Mouse (Mus musculus) cortical plate, adult 2 months (tissue): Measurements from ENCODE around the gene Mapk10.

Source experiments
- CTCF ChIP-seq: fragments of 200-500 bp; IDR thresholded peaks from 2 replicates; pipeline ENCODE4 v1.5.1; 2011; ENCODE audit warnings: mild to moderate bottlenecking, control low read depth, low read length; ENCODE audit not compliant: insufficient read depth; ENCODE audit errors: extremely low read depth
- POLR2A ChIP-seq: fragments of 200-500 bp; IDR thresholded peaks from 2 replicates; pipeline ENCODE4 v1.6.1; 2011; ENCODE audit warnings: mild to moderate bottlenecking, low read length, control low read depth; ENCODE audit not compliant: insufficient read depth; ENCODE audit errors: extremely low read depth

- no peak for TF ChIP-seq POLR2A
- no peak for TF ChIP-seq CTCF
Observed at GRCm38 (mm10) chr5:103119618-103120017, 91.5 kb downstream of the Mapk10 start.
